Mouse (Mus musculus) embryonic fibroblast, embryonic 13.5 days (primary cell): ENCODE measurements around the gene A630001G21Rik.

Source experiments
- CTCF ChIP-seq: IDR thresholded peaks from 2 replicates; pipeline ENCODE4 v1.5.1; 2011; ENCODE audit warnings: mild to moderate bottlenecking, control low read depth, low read length, moderate library complexity, borderline replicate concordance; ENCODE audit not compliant: insufficient read depth
- POLR2A ChIP-seq: IDR thresholded peaks from 2 replicates; pipeline ENCODE4 v1.6.1; 2011; ENCODE audit warnings: low read depth, mild to moderate bottlenecking, control low read depth, low read length, moderate library complexity

- TF ChIP-seq POLR2A (peak; percentile 25; the same call in 1 of the 2 replicates), CTCF (no peak)
Observed at GRCm38 (mm10) chr1:85794106-85794771, 15.8 kb upstream of the A630001G21Rik start.
